Mouse (Mus musculus) telencephalon, adult 2 months (tissue): ENCODE measurements around the gene Tnfrsf18.
A peak's percentile ranks its signal among the peaks of the same experiment; 100 is the strongest.

Source experiments
- DNase-seq: peaks from one replicate; pipeline ENCODE4 v3.0.0-alpha.2; 2011; ENCODE audit warnings: low read depth, low spot score

The Tnfrsf18 gene

DNA sequence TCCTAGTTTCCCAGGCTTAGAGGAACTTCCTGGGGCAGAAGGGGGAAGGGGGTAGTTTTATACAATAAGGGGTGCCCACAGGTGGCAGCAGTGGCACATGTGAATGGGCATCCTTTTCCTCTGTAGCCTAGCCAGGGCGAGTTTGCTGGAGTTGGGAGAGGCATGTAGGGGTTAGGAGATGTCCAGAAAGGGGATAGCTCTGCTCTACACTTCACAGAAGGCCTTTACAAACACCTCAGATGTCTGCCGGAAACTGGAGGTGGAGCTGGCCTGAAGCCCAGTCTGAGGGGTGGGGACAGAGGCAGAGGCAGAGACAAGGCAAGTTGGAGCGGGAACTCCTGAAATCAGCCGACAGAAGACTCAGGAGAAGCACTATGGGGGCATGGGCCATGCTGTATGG is at the start of gene Tnfrsf18:
Gene Tnfrsf18, plus strand, starts transcription at position 152 of the 400 bp plus-strand sequence.
- DNase-seq: peak; percentile 41

DNA sequence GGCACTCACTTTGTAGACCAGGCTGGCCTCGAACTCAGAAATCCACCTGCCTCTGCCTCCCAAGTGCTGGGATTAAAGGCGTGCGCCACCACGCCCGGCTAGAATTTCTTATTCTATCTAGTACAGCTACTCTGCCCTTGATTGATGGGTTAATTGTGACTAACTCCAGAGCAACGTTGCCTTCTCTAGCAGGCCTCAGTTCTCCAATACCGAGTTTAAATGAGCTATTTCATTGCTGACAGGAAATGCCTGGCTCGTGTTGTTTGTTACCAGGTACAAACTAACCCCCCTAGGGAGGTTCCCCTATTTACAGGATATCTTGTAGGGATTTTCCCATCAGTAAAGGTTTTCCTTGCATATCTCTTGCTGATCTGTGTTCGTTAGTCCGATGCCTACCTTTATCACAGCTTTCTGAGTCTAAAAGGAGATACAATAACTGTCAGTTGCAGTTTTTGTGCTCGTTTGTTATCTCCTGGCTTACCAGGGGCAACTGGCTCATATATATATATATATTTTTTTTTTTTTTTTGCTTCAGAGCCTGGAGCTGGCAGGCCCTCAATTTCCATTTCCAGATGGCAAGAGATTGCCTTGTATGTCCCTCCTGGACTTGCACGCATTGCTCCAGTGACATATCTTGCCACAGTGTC is 44.4 kb upstream of the Tnfrsf18 start:
- DNase-seq: no peak

DNA sequence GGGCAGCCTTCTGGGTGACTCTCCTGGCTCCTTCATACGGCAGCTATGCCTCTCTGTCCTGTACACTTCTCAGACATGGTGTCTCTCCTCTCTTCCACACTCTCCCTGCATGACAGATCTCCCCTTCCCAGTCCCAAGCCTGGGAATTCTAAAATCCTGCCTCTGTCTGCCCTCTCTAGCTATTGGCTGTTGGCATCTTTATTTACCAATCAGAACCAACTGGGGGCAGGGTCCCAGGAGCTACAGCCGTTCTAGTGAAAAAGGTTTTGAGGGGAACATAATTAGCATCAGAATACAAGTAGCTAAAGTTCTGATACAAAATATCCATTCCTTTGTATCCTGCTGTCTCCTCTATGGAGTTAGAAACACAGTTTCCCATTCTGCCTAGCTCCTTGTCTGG is 42.2 kb upstream of the Tnfrsf18 start:
- DNase-seq: no peak

DNA sequence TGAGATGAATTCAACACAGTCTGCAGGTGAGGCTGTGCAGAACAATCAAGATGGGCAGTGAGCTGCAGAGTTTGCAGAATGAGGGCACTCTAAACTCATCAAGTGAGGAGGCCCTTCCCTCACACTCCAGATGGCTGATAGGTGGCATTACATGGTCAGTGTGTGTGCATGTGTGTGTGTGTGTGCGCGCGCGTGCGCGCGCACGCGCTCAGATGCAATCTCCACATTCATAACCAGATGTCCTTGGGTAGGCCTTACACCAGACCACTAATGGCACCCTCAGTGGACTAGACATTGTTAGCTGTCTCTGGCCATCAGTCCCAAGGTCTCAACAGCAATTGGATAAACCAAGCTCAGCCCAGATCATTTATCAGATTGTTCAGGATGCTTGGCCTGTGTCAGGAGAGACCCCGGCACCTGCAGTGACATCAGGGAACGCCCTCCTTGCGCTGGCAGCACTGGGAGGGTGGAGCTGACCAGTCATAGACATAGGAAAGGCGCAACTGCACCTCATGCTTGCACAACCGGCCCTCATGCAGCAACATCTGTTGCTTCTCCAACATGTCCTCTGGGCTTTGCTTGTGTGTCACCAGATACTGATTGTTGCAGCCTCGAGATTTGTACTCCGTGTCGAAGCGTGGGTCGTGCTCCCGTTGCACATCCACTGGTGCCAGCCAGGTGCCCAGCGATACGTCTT is 34.6 kb upstream of the Tnfrsf18 start:
- no peak for DNase-seq

DNA sequence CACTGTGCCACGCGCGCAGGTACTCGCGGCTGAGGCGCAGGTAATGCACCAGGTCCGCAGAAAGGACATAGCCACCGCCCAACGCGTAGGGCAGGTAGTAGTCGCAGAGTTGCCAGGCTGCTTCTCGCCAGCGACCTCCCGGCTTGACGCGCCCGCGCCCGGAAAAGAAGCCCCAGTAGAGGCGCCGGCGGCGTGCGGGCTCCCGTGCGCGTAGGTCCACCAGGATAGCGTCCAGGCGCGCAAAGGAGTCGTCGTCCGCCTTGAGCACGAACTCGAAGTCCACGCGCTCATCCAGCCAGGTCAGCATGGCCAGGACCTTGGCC is 34.1 kb upstream of the Tnfrsf18 start:
- no peak for DNase-seq

DNA sequence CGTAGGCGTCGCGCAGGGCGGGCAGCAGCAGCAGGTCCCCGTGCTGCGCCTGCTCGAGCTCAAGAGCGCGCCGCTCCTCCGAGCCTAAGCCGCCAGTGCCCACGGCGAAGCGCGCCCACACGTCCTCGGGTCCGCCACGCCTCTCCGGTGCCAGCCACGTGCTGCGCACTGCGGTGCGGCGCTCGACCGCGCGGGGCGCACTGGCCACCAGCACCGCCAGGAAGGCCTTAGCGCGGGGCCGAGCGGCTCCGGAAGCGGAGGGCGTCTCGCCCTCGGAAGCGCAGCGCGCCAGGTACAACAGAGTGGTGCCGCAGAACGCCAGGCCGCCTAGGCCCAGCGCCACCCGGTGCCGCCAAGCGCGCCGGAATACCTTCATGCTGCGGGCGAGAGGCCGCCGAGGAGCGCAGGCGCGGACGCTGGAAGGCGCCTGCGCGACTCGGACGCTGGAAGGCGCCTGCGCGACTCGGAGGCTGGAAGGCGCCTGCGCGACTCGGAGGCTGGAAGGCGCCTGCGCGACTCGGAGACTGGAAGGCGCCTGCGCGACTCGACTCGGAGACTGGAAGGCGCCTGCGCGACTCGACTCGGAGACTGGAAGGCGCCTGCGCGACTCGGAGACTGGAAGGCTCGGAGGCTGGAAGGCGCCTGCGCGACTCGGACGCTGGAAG is 33.6 kb upstream of the Tnfrsf18 start, which contains the start of the genes B3galt6 and Sdf4:
Gene B3galt6, minus strand, starts transcription at position 409 of the 665 bp plus-strand sequence.
Gene Sdf4, plus strand, starts transcription at position 632 of the 665 bp plus-strand sequence.
- DNase-seq: peak; percentile 67

DNA sequence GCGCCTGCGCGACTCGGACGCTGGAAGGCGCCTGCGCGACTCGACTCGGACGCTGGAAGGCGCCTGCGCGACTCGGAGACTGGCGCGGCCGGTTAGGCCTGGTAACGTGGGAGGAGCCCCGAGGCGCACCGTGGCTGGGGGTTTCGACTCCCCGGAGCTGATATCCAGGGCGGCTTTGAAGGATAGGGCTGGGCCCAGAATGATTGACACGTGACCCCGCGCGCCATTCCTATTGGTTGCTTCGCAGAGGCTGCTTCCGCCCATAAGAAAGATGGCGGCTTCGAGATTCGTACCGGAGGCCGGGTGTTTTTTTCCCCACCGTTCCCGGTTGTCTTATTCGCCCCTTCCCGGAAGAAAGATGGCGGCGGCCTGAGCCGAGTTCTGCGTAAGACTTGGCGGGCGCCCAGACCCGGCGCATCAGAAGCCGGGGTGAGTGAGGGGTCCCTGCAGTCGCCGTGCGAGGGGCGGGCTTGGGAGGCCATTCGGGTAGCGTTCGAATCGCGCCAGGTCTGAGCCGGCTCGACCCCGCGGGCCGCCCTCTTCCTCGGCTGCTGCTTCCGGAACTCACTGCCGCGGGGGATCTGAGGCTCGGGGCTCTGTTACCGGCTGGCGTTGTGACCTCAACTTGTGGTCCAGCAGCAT is 32.9 kb upstream of the Tnfrsf18 start:
- peak; percentile 93 for DNase-seq

DNA sequence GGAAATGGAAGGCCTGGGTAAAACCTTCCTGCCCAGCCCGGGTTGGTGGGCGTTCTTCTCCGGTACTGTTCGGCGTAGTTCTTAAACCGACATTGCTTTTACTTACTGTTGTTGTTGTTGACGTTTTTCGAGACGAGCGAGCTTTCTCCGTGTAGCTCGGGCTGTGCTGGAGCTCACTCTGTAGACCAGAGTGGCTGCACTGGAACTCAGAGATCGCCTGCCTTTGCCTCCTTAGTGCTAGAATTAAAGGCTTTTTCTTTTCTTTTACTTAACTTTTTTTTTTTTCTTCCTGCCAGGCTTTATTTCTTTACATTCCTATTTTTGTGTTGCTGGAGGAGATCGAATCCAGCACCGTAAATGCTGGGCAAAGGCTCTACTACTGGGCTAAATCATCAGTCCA is 32.4 kb upstream of the Tnfrsf18 start:
- no peak for DNase-seq

DNA sequence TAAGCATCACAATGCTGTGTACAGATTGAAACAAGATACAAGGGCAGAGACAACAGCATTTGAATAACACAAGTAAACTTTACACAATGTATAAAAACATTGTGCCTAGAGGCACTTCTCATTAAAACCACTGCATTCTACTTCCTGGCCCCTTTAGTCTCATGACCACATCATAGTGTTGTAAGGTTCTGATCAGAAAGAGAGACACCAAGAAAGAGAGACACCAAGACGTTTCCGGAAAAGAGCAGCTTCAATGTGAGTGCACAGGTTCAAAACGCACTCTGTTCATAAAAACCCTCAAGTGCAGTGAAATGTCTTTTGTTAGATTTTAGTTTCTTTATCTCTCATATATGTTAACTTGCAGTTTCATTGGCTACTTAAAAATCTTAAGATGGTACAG is 21.9 kb upstream of the Tnfrsf18 start:
- no peak for DNase-seq

DNA sequence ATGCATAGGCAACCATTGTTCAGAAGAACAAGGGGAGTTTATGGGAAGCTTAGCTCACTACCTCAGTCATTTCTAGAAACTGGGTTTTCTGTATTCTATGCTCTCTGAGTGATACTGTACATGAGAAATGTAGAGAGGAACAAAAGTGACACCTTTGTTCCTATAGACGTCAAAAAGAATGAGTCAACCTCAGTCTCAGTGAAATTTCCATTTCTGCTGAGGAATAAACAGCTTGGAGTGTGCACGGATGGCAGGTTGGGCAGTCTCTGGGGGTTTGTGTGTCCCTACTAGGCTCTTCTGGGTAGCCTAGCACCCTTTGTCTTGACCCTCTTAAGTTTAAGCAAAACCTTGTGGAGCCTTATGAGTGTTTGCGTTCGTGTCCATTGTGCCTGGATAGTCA is 17.6 kb upstream of the Tnfrsf18 start:
- no peak for DNase-seq

DNA sequence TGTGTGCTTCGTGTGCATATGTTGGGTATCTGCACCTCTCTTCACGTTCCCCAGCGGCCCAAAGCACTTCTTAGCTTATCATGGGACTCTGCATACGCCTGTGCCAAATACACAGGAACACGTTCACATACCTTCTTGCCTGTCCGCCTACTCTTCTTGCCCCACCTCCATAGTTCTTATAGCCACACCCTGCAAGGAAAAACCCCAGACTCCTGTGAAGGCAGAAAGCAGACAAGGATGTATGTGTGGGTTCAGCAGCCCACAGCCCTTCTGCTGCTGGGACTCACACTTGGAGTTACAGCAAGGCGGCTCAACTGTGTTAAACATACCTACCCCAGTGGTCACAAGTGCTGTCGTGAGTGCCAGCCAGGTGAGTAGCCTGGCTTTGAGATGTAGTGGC is 12.3 kb upstream of the Tnfrsf18 start, which contains the start of gene Tnfrsf4:
Gene Tnfrsf4, plus strand, starts transcription at position 207 of the 400 bp plus-strand sequence.
- peak; percentile 66 for DNase-seq

DNA sequence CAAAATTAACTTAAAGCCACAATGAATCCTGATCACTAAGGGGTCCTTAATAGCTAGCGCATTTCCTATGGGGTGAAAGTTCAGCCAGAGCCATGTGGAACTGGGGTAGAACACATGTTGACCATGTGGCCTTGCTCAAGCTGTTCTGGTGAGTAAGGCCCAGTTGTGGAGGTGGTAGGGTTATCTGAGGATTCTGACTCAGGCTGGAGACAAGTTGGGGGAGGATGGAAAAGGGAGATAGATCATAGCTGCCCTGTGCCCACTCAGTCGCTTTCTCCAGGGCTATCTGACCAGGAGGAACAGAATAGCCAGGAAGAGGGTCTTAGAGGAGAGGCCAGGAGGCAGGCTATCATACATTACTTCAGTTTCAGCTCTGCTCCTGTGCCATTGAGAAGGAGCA is 11.5 kb upstream of the Tnfrsf18 start:
- no peak for DNase-seq

DNA sequence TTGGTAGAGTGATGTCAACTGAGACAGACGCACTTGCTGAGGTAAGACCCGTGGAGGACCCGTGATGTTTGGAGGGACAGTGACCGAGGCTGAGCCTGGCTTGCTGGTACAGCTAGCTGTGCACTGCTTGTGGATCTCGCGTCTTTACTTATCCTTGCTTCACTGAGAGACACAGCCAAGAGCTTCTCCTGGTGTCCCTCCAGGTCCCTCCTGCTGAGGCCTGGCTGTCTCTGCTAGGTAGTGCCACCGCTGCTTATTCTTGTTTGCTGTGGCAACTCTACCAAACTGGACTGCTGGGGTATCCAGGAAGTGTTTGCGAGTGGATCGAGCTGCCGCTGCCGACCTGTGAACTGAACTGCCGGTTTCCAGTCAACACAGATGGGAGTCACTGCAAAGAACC is 6.2 kb upstream of the Tnfrsf18 start:
- no peak for DNase-seq

DNA sequence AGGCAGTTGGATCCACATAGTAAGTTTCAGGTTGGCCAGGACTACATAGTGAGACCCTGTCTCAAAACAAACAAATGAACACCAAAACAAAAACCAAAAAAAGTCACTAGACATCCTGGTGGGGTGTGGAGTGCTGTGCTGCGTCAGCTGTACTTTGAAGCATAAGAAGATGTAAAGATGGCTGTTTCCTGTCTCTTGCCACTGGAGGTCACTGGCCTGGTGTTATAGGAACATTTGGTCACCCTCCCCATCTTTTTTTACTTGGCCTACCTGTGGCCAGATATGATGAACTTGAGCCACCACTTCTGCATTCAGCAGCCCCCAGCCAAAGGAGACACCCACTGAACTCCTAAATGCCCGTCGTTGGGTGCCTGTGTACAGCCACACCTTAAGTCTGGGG is 4.6 kb upstream of the Tnfrsf18 start:
- no peak for DNase-seq

DNA sequence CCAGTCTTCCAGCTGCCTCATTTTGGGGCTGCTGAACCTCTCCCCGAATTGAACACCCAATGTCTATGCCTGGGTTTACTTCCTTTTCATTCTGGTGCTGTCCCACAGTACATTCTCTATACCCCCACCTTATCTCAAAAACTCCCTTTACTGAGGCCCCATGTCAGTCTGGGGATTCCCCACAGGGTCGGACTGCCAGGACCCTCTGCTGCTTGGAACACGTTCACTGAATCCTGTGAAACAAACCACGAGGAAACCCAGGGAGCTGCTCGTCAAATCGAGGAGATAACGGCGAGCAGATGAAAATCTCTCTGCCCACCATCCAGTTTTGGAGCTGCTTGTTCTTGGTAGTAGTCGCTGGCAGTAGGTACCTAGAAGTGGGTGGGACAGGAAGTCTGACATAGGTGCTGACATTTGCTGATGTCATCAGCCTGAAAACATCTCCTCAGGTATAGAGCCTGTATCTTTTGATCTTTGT is 4.0 kb upstream of the Tnfrsf18 start:
- DNase-seq: no peak

DNA sequence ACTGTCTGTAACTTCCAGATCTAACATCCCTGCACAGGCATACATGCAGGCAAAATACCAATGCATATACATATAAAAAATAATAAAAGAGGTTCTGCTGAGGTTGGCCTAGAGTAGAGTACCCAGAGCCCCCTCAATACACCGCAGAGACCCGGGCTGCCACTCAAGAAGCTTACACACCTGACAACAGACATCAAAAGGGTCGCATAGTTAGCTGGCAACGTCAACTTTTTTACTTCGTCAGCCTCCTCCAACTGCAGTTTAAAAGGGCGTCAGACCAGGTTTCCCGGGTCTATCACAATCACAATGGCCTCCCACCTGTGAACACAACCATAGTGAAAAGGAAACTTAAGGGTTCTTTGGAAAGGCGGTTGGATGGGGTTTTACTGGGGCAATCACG is 2.4 kb upstream of the Tnfrsf18 start:
- no peak for DNase-seq

DNA sequence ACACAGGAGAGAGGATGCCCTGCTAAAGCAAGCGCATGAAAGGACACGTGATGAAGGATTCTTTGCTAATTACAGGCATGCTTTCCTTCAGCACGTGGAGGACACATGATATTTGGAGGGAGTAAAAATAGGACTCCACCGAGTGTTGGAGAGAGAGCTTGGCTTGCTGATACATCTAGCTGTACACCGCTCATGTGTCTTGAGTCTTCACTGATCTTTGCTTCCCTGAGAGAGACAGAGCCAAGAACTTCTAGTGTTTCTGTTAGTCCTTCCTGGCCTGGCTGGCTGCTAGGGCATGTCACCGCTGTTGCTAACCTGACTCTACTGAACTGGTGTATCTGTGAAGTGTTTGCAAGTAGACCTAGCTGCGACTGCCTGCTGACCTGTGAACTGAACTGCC is 1.8 kb upstream of the Tnfrsf18 start:
- DNase-seq: no peak

DNA sequence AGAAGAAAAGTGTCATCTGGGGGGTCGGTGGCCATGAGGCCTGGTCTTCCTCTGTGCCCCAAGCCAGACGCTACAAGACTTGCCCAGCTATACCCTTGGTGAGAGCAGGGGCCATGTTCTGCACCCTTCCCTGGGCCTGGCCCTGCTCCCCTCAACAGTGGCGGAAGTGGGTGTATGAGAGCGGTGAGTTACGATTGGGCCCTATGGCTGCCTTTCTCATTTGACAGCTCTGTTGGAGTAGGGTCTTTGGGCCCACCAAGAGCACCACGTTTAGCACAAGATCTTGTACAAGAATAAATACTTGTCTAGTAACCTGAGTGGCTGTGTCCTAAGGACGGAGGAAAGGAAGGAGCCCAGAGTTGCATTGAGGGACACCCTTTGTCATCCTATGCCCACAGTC is 2.6 kb downstream of the Tnfrsf18 start:
- DNase-seq: no peak

DNA sequence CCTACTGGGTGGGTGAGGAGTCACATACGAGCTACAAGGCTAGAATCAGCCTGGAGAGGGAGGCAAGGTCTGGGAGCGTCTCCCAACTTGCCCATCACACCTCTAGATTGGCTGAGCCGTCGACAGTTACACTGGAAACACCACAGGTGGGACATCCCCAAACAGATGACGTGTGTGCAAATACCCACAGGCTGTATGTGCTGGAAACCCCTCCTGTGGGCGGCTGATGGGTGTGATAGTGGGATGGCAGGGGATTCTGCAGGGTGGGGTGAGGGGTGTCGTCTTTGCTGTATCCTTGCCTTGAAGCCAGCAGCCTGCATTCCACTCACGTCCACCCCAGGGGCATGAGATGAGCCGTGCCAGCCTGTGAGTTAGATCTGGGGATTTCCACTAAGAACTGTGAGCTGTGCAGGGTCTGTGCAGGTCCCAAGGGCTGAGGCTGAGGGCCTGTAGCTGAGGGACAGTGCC is 4.7 kb downstream of the Tnfrsf18 start:
- no peak for DNase-seq

DNA sequence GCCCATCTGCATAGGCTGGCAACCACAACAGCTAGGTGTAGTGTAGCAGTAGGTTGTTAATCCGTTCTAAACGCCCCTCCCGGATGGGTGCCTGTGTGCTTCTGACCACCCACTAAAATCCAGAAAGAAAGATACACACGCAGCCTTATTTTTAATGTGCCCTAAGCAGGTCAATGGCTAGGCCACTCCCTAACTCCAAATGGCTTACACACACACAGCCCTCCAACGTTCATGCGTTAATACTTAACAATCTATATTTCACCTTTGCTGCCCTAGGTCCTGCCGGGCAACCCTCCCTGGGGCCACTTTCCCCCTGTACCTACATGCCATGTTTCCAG is 5.3 kb downstream of the Tnfrsf18 start:
- DNase-seq: no peak

DNA sequence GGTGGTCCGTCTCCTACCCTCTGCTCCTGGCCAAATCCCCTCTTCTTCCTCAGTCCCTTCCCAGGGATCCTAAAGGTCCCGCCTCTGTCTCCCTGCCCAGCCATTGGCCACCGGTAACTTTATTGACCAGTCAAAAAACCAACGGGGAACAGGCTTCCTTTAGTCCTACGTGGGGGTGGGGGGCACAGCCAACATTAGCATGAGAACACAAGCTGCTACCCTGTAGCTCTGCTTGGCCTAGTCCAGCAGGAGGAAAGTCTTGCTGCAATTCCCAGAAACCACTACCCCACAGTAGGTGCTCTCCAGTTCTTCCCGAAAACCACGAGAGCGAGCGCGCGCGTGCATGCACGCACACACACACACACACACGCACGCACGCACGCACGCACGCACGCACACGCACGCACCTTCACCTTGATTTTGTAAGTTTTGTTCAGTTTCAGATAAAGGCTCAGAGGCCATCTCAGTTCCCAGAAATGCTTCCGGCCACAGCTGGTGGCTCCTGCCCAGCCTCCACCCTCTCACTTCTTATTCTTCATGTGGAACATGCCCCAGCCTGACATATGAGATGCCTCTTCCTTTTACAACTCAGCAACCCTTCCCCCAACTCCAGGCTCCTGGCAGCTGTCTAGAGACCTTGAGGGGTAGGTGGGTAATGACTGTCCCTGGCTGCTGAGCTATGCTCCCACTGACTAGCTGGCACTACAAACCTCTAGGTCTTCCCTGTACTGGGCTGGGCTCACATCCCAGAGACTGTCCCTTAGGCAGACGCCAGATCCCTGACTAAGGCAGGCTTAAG is 5.8 kb downstream of the Tnfrsf18 start:
- peak; percentile 84 for DNase-seq
